8 mouse cellular contexts compared by ENCODE assay signal in genomic region chr17:83866582-83866981, GRCm38 (mm10). TPM values are rescaled to one million over a fixed set of nuclear protein-coding genes. Genes with fewer than 3 reads are reported as not detected.
DNase-seq lines count a peak whose midpoint lies in the region; ATAC-seq and TF ChIP-seq lines count a peak whose summit lies in the region.

No protein-coding gene starts in this region.

- H3K4me1 ChIP-seq in lung, embryonic 14.5 days (ENCODE audit: insufficient read depth) = no peaks in the 10 kb centered on the region

- DNase-seq in frontal cortex, postnatal 36 days (ENCODE audit: low spot score in 2 of 2) = no peak
- DNase-seq in lung, embryonic 14.5 days = peak; percentile 84
- no peak for DNase-seq in lung, adult 18-20 months
- DNase-seq in WW6 (ENCODE audit: low read depth, low spot score) = peak; percentile 62
- peak; percentile 36 to 49 for DNase-seq in lung, postnatal 4 days
- DNase-seq in c-Kit-positive CD71-positive TER-119-positive erythroid progenitor cells, embryonic 14.5 days (ENCODE audit: low spot score) = no peak
- no peak for DNase-seq in left cerebral cortex, adult 11 months (ENCODE audit: low spot score)

- no peak overlapping the region for H3K4me2 ChIP-seq in lung, embryonic 14.5 days

- no peaks in the 10 kb centered on the region for H3K27me3 ChIP-seq in lung, embryonic 14.5 days (ENCODE audit: insufficient read depth, low read length)

- H3K36me3 ChIP-seq in lung, embryonic 14.5 days (ENCODE audit: insufficient read depth) = no peaks in the 10 kb centered on the region

- no peak overlapping the region for H3K4me3 ChIP-seq in lung, embryonic 14.5 days (ENCODE audit: low read depth, low read length)

- H3K9ac ChIP-seq in lung, embryonic 14.5 days = no peak overlapping the region

- TF ChIP-seq CTCF in lung, embryonic 14.5 days (IDR thresholded peaks at IDR 0.05; ENCODE audit: low read depth) = peak; percentile 88

- no peaks in the 10 kb centered on the region for H3K9me3 ChIP-seq in lung, embryonic 14.5 days (ENCODE audit: low read depth, low read length)

- H3K27ac ChIP-seq in lung, embryonic 14.5 days (ENCODE audit: low read depth) = no peak overlapping the region

- ATAC-seq in frontal cortex, adult (ENCODE audit: low TSS enrichment) = peak; percentile 60
- 0 out of 2 replicates have a peak, but pooled peaks have one; percentile 1 for ATAC-seq in lung, embryonic 14.5 days (ENCODE audit: insufficient read depth)

- 16% methylated on average over 10 of the region's 10 CpGs for WGBS in lung, embryonic 14.5 days

RNA-seq across cellular contexts. Expression of gene Haao, which starts 18.8 kb away (rescaled TPM):
- 0.21 TPM in 1 of 2 replicates, not detected in the other for polyA plus RNA-seq in lung, embryonic 14.5 days (2014; fragmentation: Nextera tagmentation; extraction: Ambion mirVana)

Comparison
In these comparisons a context has a peak if more than half of its experiments do, and no peak if none do; other contexts are left out.
1. DNase-seq: peak in lung, embryonic 14.5 days (single experiment), WW6 (single experiment) and lung, postnatal 4 days (2 of 2); none in frontal cortex, postnatal 36 days (0 of 2), lung, adult 18-20 months (0 of 2), c-Kit-positive CD71-positive TER-119-positive erythroid progenitor cells, embryonic 14.5 days (single experiment) and left cerebral cortex, adult 11 months (single experiment).